Mouse (Mus musculus): ENCODE data around the gene Gbp8. TPM values are rescaled to one million over a fixed set of nuclear protein-coding genes. Genes with fewer than 3 reads are reported as not detected.
"Not testable (repeated sequence)": the region's sequence is repeated elsewhere in the genome, so short reads cannot be mapped to it uniquely, and the experiment has no call there.

Gbp8 gene
- total RNA-seq (2021): not detected

DNA sequence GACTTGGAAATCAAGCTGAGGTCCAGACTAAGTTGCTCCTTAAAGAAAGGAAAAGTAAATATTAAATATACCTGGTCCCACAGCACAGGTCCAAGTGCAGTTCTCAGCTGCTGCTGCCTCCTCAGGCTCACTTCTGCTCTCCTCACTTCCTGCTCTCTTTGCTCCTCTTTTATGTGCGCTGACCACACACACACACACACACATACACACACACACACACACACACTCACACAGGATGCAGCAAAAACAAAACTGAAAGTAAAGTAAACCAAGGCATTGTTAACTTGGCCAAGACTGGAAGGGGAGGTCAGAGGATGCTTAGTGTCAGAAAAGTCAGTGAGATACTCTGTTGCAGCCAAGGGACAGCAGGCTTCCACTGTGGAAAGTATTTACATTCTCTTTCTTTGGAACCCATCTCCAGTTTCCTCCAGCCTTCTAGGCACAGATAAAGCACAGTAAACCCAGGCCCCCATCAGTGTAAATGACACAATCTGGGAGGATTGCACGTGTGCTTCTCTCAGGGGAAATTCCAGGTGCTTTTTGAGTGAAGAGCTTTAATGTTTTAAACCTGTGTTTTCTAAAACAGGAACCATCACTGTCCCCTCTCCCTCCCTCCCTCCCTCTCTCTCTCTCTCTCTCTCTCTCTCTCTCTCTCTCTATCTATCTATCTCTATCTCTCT, at the start of gene Gbp8, which contains the start of the genes Gbp9 and Gbp4:
Gbp8 (minus strand) TSS at position 132 of the 680 bp plus-strand sequence.
Gbp9 (minus strand) TSS at position 131 of the 680 bp plus-strand sequence.
Gbp4 (minus strand) TSS at position 178 of the 680 bp plus-strand sequence.
- DNase-seq (ENCODE audit: extremely low spot score in 1 of 2, low spot score in 1 of 2): not testable (repeated sequence)

GRCm38 (mm10) chr5:105181446-105181845, 42.1 kb upstream of the Gbp8 start:
- DNase-seq (ENCODE audit: extremely low spot score in 1 of 2, low spot score in 1 of 2): no peak

GRCm38 (mm10) chr5:105156582-105156981, 17.2 kb upstream of the Gbp8 start:
- DNase-seq (ENCODE audit: extremely low spot score in 1 of 2, low spot score in 1 of 2): no peak

DNA sequence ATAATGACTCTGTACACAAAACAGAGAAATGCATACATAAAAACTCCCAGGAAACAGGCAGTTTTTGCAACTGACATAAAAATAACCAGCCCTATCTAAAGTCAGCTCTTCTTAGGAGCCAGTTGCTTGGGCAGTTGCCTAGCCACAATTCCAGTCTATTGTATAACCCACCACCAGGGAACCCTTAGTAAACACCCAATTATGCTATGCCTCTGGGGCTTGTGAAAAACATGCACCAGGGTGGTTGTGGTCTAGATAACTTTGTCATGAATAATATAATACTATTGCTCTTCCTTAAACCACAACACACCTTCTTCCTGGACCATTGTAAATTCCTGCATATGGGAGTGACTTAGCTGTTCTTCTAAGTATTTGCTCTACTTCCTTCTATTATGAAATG, 14.7 kb upstream of the Gbp8 start:
- no peak for DNase-seq (ENCODE audit: extremely low spot score in 1 of 2, low spot score in 1 of 2)

- not testable (repeated sequence) for DNase-seq (ENCODE audit: extremely low spot score in 1 of 2, low spot score in 1 of 2)
Observed at GRCm38 (mm10) chr5:105148062-105148461, 8.7 kb upstream of the Gbp8 start.

DNA sequence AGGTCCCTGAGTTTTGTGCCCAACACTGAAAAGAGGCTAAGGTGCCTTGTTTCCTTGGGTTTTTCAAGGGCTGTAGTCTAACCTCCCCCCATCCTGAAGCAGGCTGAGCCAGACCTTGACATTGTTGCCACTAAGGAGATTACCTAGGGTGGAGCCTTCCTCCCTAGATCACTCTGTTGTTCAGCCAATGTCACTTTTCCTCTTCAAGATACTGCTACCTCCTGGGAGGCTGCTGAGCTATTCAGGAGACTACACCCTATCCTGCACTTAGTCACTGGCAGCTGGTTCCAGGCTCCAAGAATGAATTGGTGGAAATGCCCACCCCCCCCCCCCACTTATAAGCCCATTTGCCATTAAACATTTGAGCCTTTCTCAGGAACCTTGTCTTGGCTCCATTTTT, 7.1 kb upstream of the Gbp8 start:
- no peak for DNase-seq (ENCODE audit: extremely low spot score in 1 of 2, low spot score in 1 of 2)

DNA sequence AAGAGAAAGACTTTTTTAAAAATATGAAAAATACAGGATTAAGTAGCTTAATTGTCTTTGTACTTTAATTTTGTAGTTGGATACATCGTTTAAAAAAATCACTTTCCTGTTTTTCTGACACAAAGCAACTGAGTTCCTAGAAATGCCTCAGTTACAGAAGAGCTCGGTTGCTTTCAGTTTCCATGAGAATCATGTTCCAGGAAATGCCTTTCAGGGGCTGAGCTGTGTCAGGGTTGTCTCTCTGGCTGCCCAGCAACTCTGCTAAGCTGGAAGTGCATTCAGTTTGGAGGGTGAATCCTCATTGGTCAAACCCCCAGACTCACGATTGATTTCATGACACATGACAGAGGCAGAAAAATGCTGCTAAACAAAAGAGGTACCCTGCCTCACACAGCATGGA, 6.4 kb upstream of the Gbp8 start:
- DNase-seq (ENCODE audit: extremely low spot score in 1 of 2, low spot score in 1 of 2): not testable (repeated sequence)

DNA sequence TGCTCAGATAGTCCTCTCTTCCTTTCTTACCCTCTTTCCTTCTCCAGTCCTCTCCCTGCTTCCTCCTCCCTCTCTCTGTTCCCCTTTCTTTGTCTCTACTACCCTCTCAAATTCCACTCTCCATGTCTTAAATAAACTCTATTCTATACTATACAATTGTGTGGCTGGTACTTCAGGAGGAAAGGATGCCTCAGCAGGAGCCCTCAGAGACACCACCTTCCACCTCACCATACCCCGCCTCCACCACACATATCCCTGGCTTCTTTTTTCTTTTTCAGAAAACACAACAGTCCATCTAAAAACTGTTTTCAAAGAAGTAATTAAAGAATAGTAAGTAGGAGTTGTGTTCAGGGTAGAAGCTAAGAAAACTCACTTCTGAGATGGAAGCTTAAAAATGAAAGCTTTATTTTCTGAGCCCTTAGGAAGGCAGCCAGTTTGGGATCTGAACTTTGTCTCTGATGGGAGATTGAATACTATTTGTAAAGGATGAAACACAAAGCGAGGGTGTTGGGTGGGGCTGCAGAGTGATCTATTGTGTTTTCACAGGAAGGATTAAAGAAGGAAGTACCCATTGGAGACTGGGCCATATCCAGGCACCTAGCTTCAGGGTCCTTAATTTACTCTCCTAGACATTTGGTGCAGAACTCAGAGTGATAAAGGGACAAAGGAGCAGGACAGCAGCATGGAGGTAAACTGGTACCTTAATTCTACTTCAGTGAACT, 910 bp upstream of the Gbp8 start:
- not testable (repeated sequence) for DNase-seq (ENCODE audit: extremely low spot score in 1 of 2, low spot score in 1 of 2)

- DNase-seq (ENCODE audit: extremely low spot score in 1 of 2, low spot score in 1 of 2): no peak
Observed at GRCm38 (mm10) chr5:105138906-105139305, 434 bp downstream of the Gbp8 start.

GRCm38 (mm10) chr5:105136706-105137304, 2.5 kb downstream of the Gbp8 start:
- not testable (repeated sequence) for DNase-seq (ENCODE audit: extremely low spot score in 1 of 2, low spot score in 1 of 2)

- DNase-seq (ENCODE audit: extremely low spot score in 1 of 2, low spot score in 1 of 2): not testable (repeated sequence)
Observed at GRCm38 (mm10) chr5:105121731-105122130, 17.6 kb downstream of the Gbp8 start.

GRCm38 (mm10) chr5:105115740-105116139, 23.6 kb downstream of the Gbp8 start:
- DNase-seq (ENCODE audit: extremely low spot score in 1 of 2, low spot score in 1 of 2): no peak

- DNase-seq (ENCODE audit: extremely low spot score in 1 of 2, low spot score in 1 of 2): no peak
Observed at GRCm38 (mm10) chr5:105114696-105115095, 24.6 kb downstream of the Gbp8 start.

GRCm38 (mm10) chr5:105113656-105114055, 25.7 kb downstream of the Gbp8 start:
- no peak for DNase-seq (ENCODE audit: extremely low spot score in 1 of 2, low spot score in 1 of 2)

DNA sequence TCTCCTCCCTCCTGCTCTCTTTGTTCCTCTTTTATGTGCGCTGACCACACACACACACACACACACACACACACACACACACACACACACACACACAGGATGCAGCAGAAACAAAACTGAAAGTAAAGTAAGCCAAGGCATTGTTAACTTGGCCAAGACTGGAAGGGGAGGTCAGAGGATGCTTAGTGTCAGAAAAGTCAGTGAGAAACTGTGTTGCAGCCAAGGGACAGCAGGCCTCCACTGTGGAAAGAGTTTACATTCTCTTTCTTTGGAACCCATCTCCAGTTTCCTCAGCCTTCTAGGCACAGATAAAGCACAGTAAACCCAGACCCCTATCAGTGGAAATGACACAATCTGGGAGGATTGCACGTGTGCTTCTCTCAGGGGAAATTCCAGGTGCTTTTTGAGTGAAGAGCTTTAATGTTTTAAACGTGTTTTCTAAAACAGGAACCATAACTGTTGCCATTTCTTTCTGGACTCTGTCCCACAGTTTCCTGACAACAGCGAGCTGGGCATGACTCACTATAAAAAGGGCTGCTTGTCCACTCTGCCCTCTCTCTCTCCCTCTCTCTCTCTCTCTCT, 29.0 kb downstream of the Gbp8 start:
- DNase-seq (ENCODE audit: extremely low spot score in 1 of 2, low spot score in 1 of 2): peak in 1 of 2 experiments; percentile 6

DNA sequence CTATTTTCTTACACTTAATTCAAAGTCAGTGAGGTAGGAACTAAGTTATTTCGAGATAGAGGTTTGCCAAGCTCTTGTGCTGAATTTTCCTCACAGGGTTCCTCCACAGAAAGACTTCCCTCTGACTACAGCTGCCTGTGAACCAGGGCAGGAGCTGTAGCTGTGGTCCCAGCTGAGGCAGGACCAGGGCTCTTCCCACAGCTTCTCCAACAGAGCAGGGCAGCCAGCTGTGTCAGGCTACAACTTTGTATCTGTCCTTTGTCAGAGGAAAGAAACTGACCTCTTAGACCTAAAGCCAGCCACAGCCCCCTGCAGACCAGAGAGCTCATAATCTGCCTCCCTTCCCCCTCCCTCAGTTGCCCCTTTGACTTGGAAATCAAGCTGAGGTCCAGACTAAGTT, 29.6 kb downstream of the Gbp8 start:
- DNase-seq (ENCODE audit: extremely low spot score in 1 of 2, low spot score in 1 of 2): not testable (repeated sequence)

- DNase-seq (ENCODE audit: extremely low spot score in 1 of 2, low spot score in 1 of 2): not testable (repeated sequence)
Observed at GRCm38 (mm10) chr5:105105689-105106088, 33.7 kb downstream of the Gbp8 start.

DNA sequence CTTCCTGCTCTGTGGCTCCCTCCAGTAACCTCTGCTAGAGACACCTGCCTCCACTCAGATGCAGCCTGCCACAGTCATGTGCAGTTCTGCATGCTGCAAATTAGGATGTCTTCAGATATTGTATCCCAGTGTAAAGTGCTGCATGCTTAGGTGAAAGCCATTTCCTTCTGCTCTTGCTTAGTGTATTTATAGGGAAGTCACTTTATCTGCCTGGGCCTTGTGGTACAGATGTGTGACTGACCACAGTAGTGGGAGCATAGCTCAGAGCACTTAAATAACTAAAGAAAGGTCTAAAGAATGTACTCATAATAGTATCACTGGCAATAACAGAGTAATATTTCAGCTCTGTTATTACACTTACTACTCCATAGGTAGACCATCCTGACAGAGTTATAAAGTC, 57.4 kb downstream of the Gbp8 start:
- no peak for DNase-seq (ENCODE audit: extremely low spot score in 1 of 2, low spot score in 1 of 2)

DNA sequence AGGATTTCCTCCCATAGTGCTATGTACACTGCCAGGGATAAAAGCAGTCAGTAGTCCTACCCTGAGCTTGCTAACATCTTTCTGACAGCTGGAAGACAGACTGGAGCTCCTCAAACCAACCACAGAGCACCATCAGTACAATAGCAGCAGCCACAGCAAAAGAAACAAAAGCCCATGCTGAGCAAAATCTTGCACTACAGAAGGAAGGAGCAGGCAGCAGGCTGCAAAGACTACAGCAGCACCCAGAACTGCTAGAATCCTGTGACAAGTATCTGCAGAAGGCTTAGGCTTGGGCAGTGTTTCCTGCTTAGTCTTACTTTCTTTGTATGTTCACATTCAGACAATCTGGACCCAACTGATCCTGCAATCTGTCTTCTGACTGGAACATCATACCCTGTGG, 71.0 kb downstream of the Gbp8 start:
- not testable (repeated sequence) for DNase-seq (ENCODE audit: extremely low spot score in 1 of 2, low spot score in 1 of 2)

DNA sequence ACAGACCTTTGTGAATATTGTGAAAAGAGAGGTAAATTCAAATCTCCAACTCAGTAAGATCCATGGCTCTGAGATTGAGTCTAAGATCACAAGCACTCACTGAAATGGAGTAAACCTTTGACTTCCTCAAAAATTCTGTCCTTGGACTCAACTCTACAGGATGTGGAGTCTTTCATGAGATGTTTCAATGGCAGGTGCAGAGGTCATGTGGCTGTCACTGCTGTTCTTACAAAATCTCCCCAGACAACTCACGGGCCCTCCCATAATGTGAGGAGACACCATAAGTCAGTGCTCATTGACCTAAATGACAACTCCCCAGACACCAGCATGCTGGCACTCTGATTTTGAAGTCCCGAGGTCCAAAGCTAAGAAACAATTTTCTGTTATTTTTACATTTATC, 74.9 kb downstream of the Gbp8 start:
- not testable (repeated sequence) for DNase-seq (ENCODE audit: extremely low spot score in 1 of 2, low spot score in 1 of 2)

GRCm38 (mm10) chr5:105063321-105063720, 76.0 kb downstream of the Gbp8 start:
- DNase-seq (ENCODE audit: extremely low spot score in 1 of 2, low spot score in 1 of 2): no peak
